Mouse (Mus musculus) olfactory bulb, adult 2 months (tissue): ENCODE data around the gene Tusc2. TPM values are rescaled to one million over a fixed set of nuclear protein-coding genes. Genes with fewer than 3 reads are reported as not detected.
"Not testable (repeated sequence)": the region's sequence is repeated elsewhere in the genome, so short reads cannot be mapped to it uniquely, and the experiment has no call there.

Experiments
- H3K27ac ChIP-seq: fragments of 200-500 bp; 2 replicates; pipeline ENCODE4 v1.5.1; 2012; ENCODE audit warnings: low read depth, low read length; ENCODE audit not compliant: insufficient read depth
- H3K4me1 ChIP-seq: fragments of 200-500 bp; 2 replicates; pipeline ENCODE4 v1.6.1; 2012; ENCODE audit warnings: low read length; ENCODE audit not compliant: control insufficient read depth, insufficient read depth
- H3K4me3 ChIP-seq: fragments of 200-500 bp; 2 replicates; pipeline ENCODE4 v1.5.1; 2012; ENCODE audit warnings: mild to moderate bottlenecking, low read depth, low read length, moderate library complexity; ENCODE audit not compliant: insufficient read depth
- CTCF ChIP-seq: fragments of 200-500 bp; IDR thresholded peaks from 2 replicates; pipeline ENCODE4 v1.5.1; 2012; ENCODE audit warnings: low read depth, mild to moderate bottlenecking, low read length, moderate library complexity; ENCODE audit not compliant: insufficient read depth
- POLR2A ChIP-seq: fragments of 200-500 bp; IDR thresholded peaks from 2 replicates; pipeline ENCODE4 v1.6.1; 2012; ENCODE audit warnings: mild to moderate bottlenecking, low read depth, low read length, moderate library complexity; ENCODE audit not compliant: insufficient read depth
- WGBS: fragments of 180-500 bp; shearing (Covaris S2); methylation state at CpG from one replicate; pipeline ENCODE4 v1.1.7; 2018; 5-methylcytosine and 5-hydroxymethylcytosine counted together
- polyA plus RNA-seq: library from polyadenylated mRNA; stranded (reverse); fragments of >200 nt; gene quantifications from 2 replicates; pipeline ENCODE4 v1.2.4, GENCODE M21; 2012; ENCODE audit warnings: low replicate concordance; ENCODE audit not compliant: missing spikeins, insufficient read depth, insufficient read length

Tusc2 gene
- polyA plus RNA-seq, 1 experiment: not detected

DNA sequence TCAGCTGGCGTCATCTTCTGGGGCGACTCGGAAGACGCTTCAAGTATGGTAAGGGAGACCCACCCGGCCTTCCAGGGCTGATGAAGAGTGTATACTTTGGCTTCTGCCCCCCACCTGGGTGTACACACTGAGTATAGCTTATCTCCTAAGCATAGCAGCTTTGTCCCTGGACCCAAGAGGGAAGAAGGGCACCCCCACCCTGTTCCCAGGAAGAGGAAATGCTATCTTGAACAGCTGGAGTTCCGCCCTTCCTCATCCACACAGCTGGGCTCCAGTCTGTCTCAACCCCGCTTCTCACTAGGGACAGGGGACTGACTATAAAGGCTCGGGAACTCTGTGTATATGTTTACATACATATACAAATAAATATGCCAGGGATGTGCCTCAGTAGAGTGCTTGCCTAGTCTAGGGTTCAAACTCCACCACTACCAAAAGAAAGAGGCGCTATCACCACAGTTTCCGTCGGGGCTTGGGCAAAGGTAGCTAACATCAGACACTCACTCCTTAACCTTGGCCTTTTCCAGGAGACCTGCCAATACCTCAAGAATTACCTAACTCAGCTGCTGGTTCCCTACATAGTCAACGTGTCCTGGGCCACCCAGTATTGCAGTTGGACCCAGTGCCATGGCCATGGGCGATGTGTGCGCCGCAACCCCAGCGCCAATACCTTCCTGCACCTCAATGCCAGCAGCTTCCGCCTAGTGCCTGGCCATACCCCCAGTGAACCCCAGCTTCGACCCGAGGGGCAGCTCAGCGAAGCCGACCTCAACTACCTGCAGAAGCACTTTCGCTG, 8.7 kb downstream of the Tusc2 start:
- TF ChIP-seq POLR2A (no peak), CTCF (no peak)
- WGBS: 94% methylated on average over 22 of the region's 22 CpGs
- Histone ChIP-seq H3K4me1 (peaks cover 31% of the 10 kb centered on the region), H3K4me3 (no peak overlapping the region), H3K27ac (no peak overlapping the region)

GRCm38 (mm10) chr9:107572327-107572662, 9.2 kb downstream of the Tusc2 start:
- Histone ChIP-seq H3K4me1 (peaks cover 31% of the 10 kb centered on the region), H3K27ac (no peak overlapping the region), H3K4me3 (no peak overlapping the region)
- TF ChIP-seq POLR2A (no peak), CTCF (no peak)
- 98% methylated on average over 2 of the region's 2 CpGs for WGBS

- H3K27ac ChIP-seq, H3K4me3 ChIP-seq: not testable (repeated sequence)
- H3K4me1 ChIP-seq: peaks cover 20% of the 10 kb centered on the region
- WGBS: 83% methylated on average over 6 of the region's 6 CpGs
These were observed 10.7 kb downstream of the Tusc2 start for GRCm38 (mm10) chr9:107573774-107574173.

GRCm38 (mm10) chr9:107575579-107576356, 12.7 kb downstream of the Tusc2 start:
- no peak overlapping the region for H3K27ac ChIP-seq
- TF ChIP-seq CTCF (no peak), POLR2A (no peak)

DNA sequence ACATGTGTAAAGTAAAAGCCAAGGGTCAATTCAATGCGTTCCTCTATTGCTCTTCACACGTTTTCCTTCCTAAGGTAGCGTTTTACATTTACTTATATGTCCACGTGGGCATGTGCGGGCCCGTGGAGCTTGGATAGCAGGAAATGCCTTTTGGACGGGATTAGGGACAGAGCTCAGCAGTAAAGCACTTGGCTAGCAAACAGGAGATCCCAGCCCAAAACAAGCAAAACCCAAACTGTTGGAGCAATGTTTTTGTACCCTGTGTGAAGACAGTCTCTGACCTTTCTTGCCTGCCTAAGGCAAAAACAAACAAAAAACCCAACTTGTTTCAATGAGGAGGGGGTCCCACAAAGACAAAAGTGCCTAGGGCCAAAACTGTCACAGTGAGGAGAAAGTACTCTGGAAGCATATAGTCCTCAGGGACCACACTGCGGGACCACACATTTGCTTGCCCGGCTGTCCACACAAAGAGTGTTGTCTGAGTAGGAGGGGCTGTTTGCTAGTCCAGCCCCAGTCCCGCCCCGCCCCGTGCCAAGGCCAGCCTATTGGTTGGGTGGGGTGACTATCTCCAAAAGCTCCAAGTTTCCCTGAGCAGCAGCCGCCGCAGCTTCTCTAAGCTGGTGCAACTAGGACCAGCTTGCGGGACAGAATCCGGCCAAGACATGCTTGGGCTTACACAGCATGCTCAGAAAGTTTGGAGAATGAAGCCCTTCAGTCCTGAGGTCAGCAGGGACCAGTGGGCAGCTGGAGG, 13.5 kb downstream of the Tusc2 start, which contains the start of gene Hyal1:
Gene Hyal1, plus strand, starts transcription at position 571 of the 751 bp plus-strand sequence.
- 29% methylated on average over 16 of the region's 16 CpGs for WGBS
- Histone ChIP-seq H3K4me1 (peaks cover 13% of the 10 kb centered on the region), H3K27ac (peak within 1 kb of the TSS; percentile 7; the same call in 1 of the 2 replicates), H3K4me3 (peak within 1 kb of the TSS; percentile 21)
- TF ChIP-seq POLR2A: no peak
- no peak for TF ChIP-seq CTCF

More at GRCm38 (mm10) chr9:107575579-107576356, 12.7 kb downstream of the Tusc2 start:
- WGBS: 81% methylated on average over 14 of the region's 14 CpGs
- Histone ChIP-seq H3K4me1 (peaks cover 17% of the 10 kb centered on the region), H3K4me3 (no peak overlapping the region)

DNA sequence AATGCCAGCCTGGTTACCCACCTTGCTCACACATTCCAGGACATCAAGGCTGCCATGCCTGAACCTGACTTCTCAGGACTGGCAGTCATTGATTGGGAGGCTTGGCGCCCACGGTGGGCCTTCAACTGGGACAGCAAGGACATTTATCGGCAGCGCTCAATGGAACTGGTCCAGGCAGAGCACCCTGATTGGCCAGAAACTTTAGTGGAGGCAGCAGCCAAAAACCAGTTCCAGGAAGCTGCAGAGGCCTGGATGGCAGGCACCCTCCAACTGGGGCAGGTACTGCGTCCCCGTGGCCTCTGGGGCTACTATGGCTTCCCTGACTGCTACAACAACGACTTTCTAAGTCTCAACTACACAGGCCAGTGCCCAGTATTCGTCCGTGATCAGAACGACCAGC, 14.8 kb downstream of the Tusc2 start:
- peaks cover 16% of the 10 kb centered on the region for H3K4me1 ChIP-seq
- no peak overlapping the region for H3K27ac ChIP-seq
- no peak overlapping the region for H3K4me3 ChIP-seq
- 85% methylated on average over 10 of the region's 10 CpGs for WGBS
- TF ChIP-seq CTCF: no peak
- no peak for TF ChIP-seq POLR2A

- no peak for TF ChIP-seq POLR2A
- TF ChIP-seq CTCF: no peak
- WGBS: 76% methylated on average over 3 of the region's 3 CpGs
- no peak within 1 kb of the TSS for H3K27ac ChIP-seq
- no peak within 1 kb of the TSS for H3K4me3 ChIP-seq
- peaks cover 16% of the 10 kb centered on the region for H3K4me1 ChIP-seq
These were observed 15.5 kb downstream of the Tusc2 start, which contains the start of gene Naa80 for GRCm38 (mm10) chr9:107578587-107578986. Naa80 (plus strand) TSS chr9:107578887.

GRCm38 (mm10) chr9:107579023-107579900, 16.2 kb downstream of the Tusc2 start:
- WGBS: 88% methylated on average over 14 of the region's 14 CpGs

More at GRCm38 (mm10) chr9:107579023-107579900, 16.2 kb downstream of the Tusc2 start:
- H3K4me1 ChIP-seq: peaks cover 16% of the 10 kb centered on the region
- H3K27ac ChIP-seq: no peak overlapping the region
- TF ChIP-seq CTCF (no peak), POLR2A (no peak)
- no peak overlapping the region for H3K4me3 ChIP-seq
